Comparison of ENCODE assay signal across 1 mouse cellular context in the genomic region with DNA sequence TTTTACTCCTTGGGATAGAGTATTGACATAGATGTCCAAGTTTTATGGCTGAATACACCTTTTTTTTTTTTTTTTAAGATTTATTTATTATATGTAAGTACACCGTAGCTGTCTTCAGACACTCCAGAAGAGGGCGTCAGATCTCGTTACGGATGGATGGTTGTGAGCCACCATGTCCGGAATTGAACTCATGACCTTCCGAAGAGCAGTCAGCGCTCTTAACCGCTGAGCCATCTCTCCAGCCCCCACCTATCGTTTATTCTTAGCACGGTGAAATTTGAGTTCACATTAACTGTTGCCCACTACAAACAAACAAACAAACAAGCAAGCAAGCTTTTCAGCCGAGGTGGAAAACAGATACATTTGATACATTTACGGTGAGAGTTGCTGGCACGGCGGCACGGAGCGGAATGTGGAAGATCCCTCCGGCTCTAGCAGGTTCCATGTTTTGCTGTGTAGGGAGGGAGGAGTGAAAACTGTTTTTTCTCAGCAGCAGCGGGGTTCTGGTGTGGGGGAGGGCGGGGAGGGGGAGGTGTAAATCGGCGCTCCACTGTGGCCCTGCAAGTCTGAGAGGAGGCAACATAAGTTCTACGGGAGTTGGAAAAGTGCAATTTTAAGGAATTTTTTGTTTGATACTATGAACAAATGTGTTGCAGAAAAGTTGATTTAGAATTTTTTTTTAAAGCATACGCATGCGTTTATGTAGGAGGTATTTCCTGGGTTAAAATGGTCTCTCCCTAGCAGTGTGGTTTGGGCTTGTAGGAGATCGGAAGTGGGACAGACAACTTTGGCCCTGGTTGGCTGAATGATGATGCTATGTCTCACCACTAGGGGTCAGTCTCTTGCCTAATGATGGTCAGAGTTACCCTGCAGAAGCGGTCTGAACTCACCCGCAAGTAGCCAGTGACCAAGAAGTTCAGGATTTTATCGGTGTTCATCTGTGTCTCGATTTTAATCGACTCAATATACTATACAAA.
TF ChIP-seq lines count a peak whose summit lies in the region.

No protein-coding gene starts in this region.

TF ChIP-seq in MEL, 35 proteins besides CTCF, POLR2A, EP300 and RAD21 (continued from another document):
- TF ChIP-seq MEF2A (IDR thresholded peaks at IDR 0.05; ENCODE audit: extremely low read depth, insufficient replicate concordance, low read depth, low read length, poor library complexity, severe bottlenecking) (no peak), USF2 (IDR thresholded peaks at IDR 0.05; ENCODE audit: borderline replicate concordance in 1 of 2, insufficient read depth in 1 of 2, low read depth in 1 of 2, low read length in 2 of 2) (no peak), MYB (IDR thresholded peaks at IDR 0.05; ENCODE audit: low read depth, low read length) (no peak), TAL1 (IDR thresholded peaks at IDR 0.05; ENCODE audit: low read length) (no peak), MAX (IDR thresholded peaks at IDR 0.05; ENCODE audit: low read length) (no peak), ZMIZ1 (IDR thresholded peaks at IDR 0.05; ENCODE audit: low read depth, low read length) (no peak), POLR2AphosphoS2 (IDR thresholded peaks at IDR 0.05; ENCODE audit: low read length) (no peak)
